Mouse (Mus musculus) retina, adult 2 months (tissue): ENCODE data around the gene Gemin7.
A peak's percentile ranks its signal among the peaks of the same experiment; 100 is the strongest.
"Not testable (repeated sequence)": the region's sequence is repeated elsewhere in the genome, so short reads cannot be mapped to it uniquely, and the experiment has no call there.

Experiments used
- DNase-seq: peaks from one replicate; pipeline ENCODE4 v3.0.0-alpha.2; 2012; ENCODE audit warnings: low read depth, low spot score

Gemin7 gene

GRCm38 (mm10) chr7:19577141-19577852 is at the start of gene Gemin7, which contains the start of gene Zfp296:
Gene Gemin7, minus strand, starts transcription at chr7:19577595.
Gene Zfp296, plus strand, starts transcription at chr7:19577287.
- no peak for DNase-seq

GRCm38 (mm10) chr7:19623433-19623832 is 46.0 kb upstream of the Gemin7 start:
- no peak for DNase-seq

- no peak for DNase-seq
Observed at GRCm38 (mm10) chr7:19622241-19622640, 44.8 kb upstream of the Gemin7 start.

- DNase-seq, result no peak
Observed at GRCm38 (mm10) chr7:19620811-19621210, 43.4 kb upstream of the Gemin7 start.

- peak; percentile 60 for DNase-seq
Observed at GRCm38 (mm10) chr7:19619004-19619801, 41.8 kb upstream of the Gemin7 start.

- DNase-seq, result no peak
Observed at GRCm38 (mm10) chr7:19615036-19615577, 37.7 kb upstream of the Gemin7 start.

- DNase-seq, result no peak
Observed at GRCm38 (mm10) chr7:19610969-19611368, 33.6 kb upstream of the Gemin7 start.

- DNase-seq, result no peak
Observed at GRCm38 (mm10) chr7:19609641-19610332, 32.4 kb upstream of the Gemin7 start.

- DNase-seq, result no peak
Observed at GRCm38 (mm10) chr7:19607291-19607690, 29.9 kb upstream of the Gemin7 start.

- DNase-seq, result not testable (repeated sequence)
Observed at GRCm38 (mm10) chr7:19604606-19605214, 27.3 kb upstream of the Gemin7 start.

- DNase-seq, result peak; percentile 85
Observed at GRCm38 (mm10) chr7:19603849-19604605, 26.6 kb upstream of the Gemin7 start, which contains the start of gene Clasrp. Gene Clasrp, minus strand, starts transcription at chr7:19604486.

GRCm38 (mm10) chr7:19603055-19603454 is 25.7 kb upstream of the Gemin7 start:
- DNase-seq, result no peak

- DNase-seq, result no peak
Observed at GRCm38 (mm10) chr7:19600562-19600961, 23.2 kb upstream of the Gemin7 start.

- no peak for DNase-seq
Observed at GRCm38 (mm10) chr7:19593061-19593730, 15.8 kb upstream of the Gemin7 start.

GRCm38 (mm10) chr7:19589917-19590316 is 12.5 kb upstream of the Gemin7 start:
- peak; percentile 62 for DNase-seq

GRCm38 (mm10) chr7:19589207-19589606 is 11.8 kb upstream of the Gemin7 start:
- no peak for DNase-seq

GRCm38 (mm10) chr7:19586269-19586668 is 8.9 kb upstream of the Gemin7 start:
- no peak for DNase-seq

- no peak for DNase-seq
Observed at GRCm38 (mm10) chr7:19580634-19581033, 3.2 kb upstream of the Gemin7 start.

- DNase-seq, result no peak
Observed at GRCm38 (mm10) chr7:19579751-19580150, 2.4 kb upstream of the Gemin7 start.

GRCm38 (mm10) chr7:19578436-19578835 is 1.0 kb upstream of the Gemin7 start:
- DNase-seq, result no peak
